Mouse (Mus musculus) MEL (cell line): Measurements from ENCODE around the gene Vcp. TPM values are rescaled to one million over a fixed set of nuclear protein-coding genes. Genes with fewer than 3 reads are reported as not detected.

Experiments used
- DNase-seq: peaks from one replicate; pipeline ENCODE4 v3.0.0; 2011; ENCODE audit warnings: low read depth, low spot score
- H3K27ac ChIP-seq: 2 replicates; pipeline ENCODE4 v1.5.1; 2012; ENCODE audit warnings: low read depth, mild to moderate bottlenecking, control low read depth, low read length, moderate library complexity; ENCODE audit not compliant: control insufficient read depth
- H3K27me3 ChIP-seq, 2 experiments: fragments of 150-350 bp in 1 of 2; sonication (generic) in 1 of 2; 2 replicates each; pipeline ENCODE4 v1.6.1; 2012; ENCODE audit warnings: low read length in 2 of 2, mild to moderate bottlenecking in 2 of 2, improper control_type of control experiment in 1 of 2, moderate library complexity in 1 of 2; ENCODE audit not compliant: insufficient read depth in 2 of 2, control insufficient read depth in 1 of 2
- H3K36me3 ChIP-seq, 2 experiments: 2 replicates each; pipeline ENCODE4 v1.6.1; 2012 to 2014; ENCODE audit warnings: low read length in 2 of 2, improper control_type of control experiment in 1 of 2, inconsistent platforms in 1 of 2, mild to moderate bottlenecking in 1 of 2; ENCODE audit not compliant: insufficient read depth in 2 of 2, control insufficient read depth in 1 of 2
- H3K4me1 ChIP-seq, 2 experiments: fragments of 150-350 bp in 1 of 2; sonication (generic) in 1 of 2; 2 replicates each; pipeline ENCODE4 v1.6.1; 2012; ENCODE audit warnings: low read length in 2 of 2, improper control_type of control experiment in 1 of 2, mild to moderate bottlenecking in 1 of 2; ENCODE audit not compliant: insufficient read depth in 2 of 2, control insufficient read depth in 1 of 2
- H3K4me3 ChIP-seq, 2 experiments: fragments of 150-350 bp in 1 of 2; sonication (generic) in 1 of 2; 2 replicates each; pipeline ENCODE4 v1.5.1; 2012; ENCODE audit warnings: low read depth in 2 of 2, low read length in 2 of 2, mild to moderate bottlenecking in 2 of 2, moderate library complexity in 2 of 2, control low read depth in 1 of 2, improper control_type of control experiment in 1 of 2; ENCODE audit not compliant: control insufficient read depth in 1 of 2, insufficient read depth in 1 of 2
- H3K79me2 ChIP-seq: 2 replicates; pipeline ENCODE4 v1.6.1; 2012; ENCODE audit warnings: mild to moderate bottlenecking, low read length, moderate library complexity; ENCODE audit not compliant: control insufficient read depth, poor library complexity, insufficient read depth
- H3K9ac ChIP-seq: 2 replicates; pipeline ENCODE4 v1.6.1; 2012; ENCODE audit warnings: low read depth, mild to moderate bottlenecking, control low read depth, low read length, moderate library complexity; ENCODE audit not compliant: control insufficient read depth, poor library complexity, severe bottlenecking
- H3K9me3 ChIP-seq: fragments of 150-350 bp; sonication (generic); replicated peaks from 2 replicates; pipeline ENCODE4 v1.6.1; 2012; ENCODE audit warnings: mild to moderate bottlenecking, low read length, improper control_type of control experiment, moderate library complexity; ENCODE audit not compliant: insufficient read depth
- CHD1 ChIP-seq: IDR thresholded peaks from 2 replicates; pipeline ENCODE4 v1.6.1; 2012; ENCODE audit warnings: low read depth, mild to moderate bottlenecking, inconsistent platforms, low read length, improper control_type of control experiment
- CHD2 ChIP-seq: IDR thresholded peaks from 2 replicates; pipeline ENCODE4 v1.6.1; 2011; ENCODE audit warnings: low read length, improper control_type of control experiment
- CTCF ChIP-seq, 3 experiments: IDR thresholded peaks in 2 of 3; conservative IDR thresholded peaks in 1 of 3; 2 replicates each; pipeline ENCODE4 v1.5.1; 2011 to 2012; ENCODE audit warnings: low read length in 3 of 3, low read depth in 2 of 3, mild to moderate bottlenecking in 2 of 3, improper control_type of control experiment in 1 of 3, inconsistent platforms in 1 of 3, mixed read lengths in 1 of 3, moderate library complexity in 1 of 3; ENCODE audit not compliant: control insufficient read depth in 1 of 3, insufficient read depth in 1 of 3, poor library complexity in 1 of 3, severe bottlenecking in 1 of 3
- E2F4 ChIP-seq: IDR thresholded peaks from 2 replicates; pipeline ENCODE4 v1.6.1; 2011; ENCODE audit warnings: low read depth, low read length, improper control_type of control experiment, borderline replicate concordance
- ELF1 ChIP-seq: IDR thresholded peaks from 2 replicates; pipeline ENCODE4 v1.6.1; 2014; ENCODE audit warnings: low read depth, mild to moderate bottlenecking, inconsistent platforms, low read length, improper control_type of control experiment, moderate library complexity
- GABPA ChIP-seq: IDR thresholded peaks from 2 replicates; pipeline ENCODE4 v1.6.1; 2012; ENCODE audit warnings: low read depth, mild to moderate bottlenecking, inconsistent platforms, low read length, improper control_type of control experiment, moderate library complexity
- GATA1 ChIP-seq: IDR thresholded peaks from 2 replicates; pipeline ENCODE4 v1.6.1; 2011; ENCODE audit warnings: low read depth, low read length, improper control_type of control experiment
- HCFC1 ChIP-seq: IDR thresholded peaks from 2 replicates; pipeline ENCODE4 v1.6.1; 2012; ENCODE audit warnings: low read depth, mild to moderate bottlenecking, inconsistent platforms, low read length, improper control_type of control experiment, moderate library complexity
- MAFK ChIP-seq: IDR thresholded peaks from 2 replicates; pipeline ENCODE4 v1.6.1; 2011; ENCODE audit warnings: low read depth, mild to moderate bottlenecking, low read length, improper control_type of control experiment, borderline replicate concordance
- MAX ChIP-seq: IDR thresholded peaks from 2 replicates; pipeline ENCODE4 v1.6.1; 2011; ENCODE audit warnings: low read length, improper control_type of control experiment
- MEF2A ChIP-seq: IDR thresholded peaks from 2 replicates; pipeline ENCODE4 v1.6.1; 2014; ENCODE audit warnings: low read depth, mild to moderate bottlenecking, inconsistent platforms, low read length, improper control_type of control experiment; ENCODE audit not compliant: poor library complexity, insufficient replicate concordance, severe bottlenecking; ENCODE audit errors: extremely low read depth
- NELFE ChIP-seq: IDR thresholded peaks from 2 replicates; pipeline ENCODE4 v1.6.1; 2011; ENCODE audit warnings: low read depth, low read length, improper control_type of control experiment
- POLR2AphosphoS2 ChIP-seq: IDR thresholded peaks from 2 replicates; pipeline ENCODE4 v1.6.1; 2011; ENCODE audit warnings: low read length, improper control_type of control experiment
- POLR2AphosphoS5 ChIP-seq: IDR thresholded peaks from 2 replicates; pipeline ENCODE4 v1.6.1; 2012; ENCODE audit warnings: low read depth, borderline replicate concordance, mild to moderate bottlenecking, inconsistent platforms, low read length, moderate library complexity, mixed read lengths
- RAD21 ChIP-seq: IDR thresholded peaks from 2 replicates; pipeline ENCODE4 v1.6.1; 2011; ENCODE audit warnings: mild to moderate bottlenecking, low read depth, low read length, improper control_type of control experiment
- RCOR1 ChIP-seq: IDR thresholded peaks from 2 replicates; pipeline ENCODE4 v1.6.1; 2012; ENCODE audit warnings: low read depth, mild to moderate bottlenecking, inconsistent platforms, low read length, improper control_type of control experiment
- SIN3A ChIP-seq: IDR thresholded peaks from 2 replicates; pipeline ENCODE4 v1.6.1; 2012; ENCODE audit warnings: low read length, improper control_type of control experiment, inconsistent platforms
- SMC3 ChIP-seq: IDR thresholded peaks from 2 replicates; pipeline ENCODE4 v1.6.1; 2011; ENCODE audit warnings: low read depth, low read length, improper control_type of control experiment
- TAL1 ChIP-seq: IDR thresholded peaks from 2 replicates; pipeline ENCODE4 v1.6.1; 2012; ENCODE audit warnings: mild to moderate bottlenecking, inconsistent platforms, low read length, moderate library complexity, mixed read lengths
- TBP ChIP-seq: IDR thresholded peaks from 2 replicates; pipeline ENCODE4 v1.8.0; 2011; ENCODE audit warnings: low read depth, low read length, improper control_type of control experiment
- TCF12 ChIP-seq: IDR thresholded peaks from 2 replicates; pipeline ENCODE4 v1.6.1; 2014; ENCODE audit warnings: low read depth, mild to moderate bottlenecking, inconsistent platforms, low read length, improper control_type of control experiment, moderate library complexity
- UBTF ChIP-seq: IDR thresholded peaks from 2 replicates; pipeline ENCODE4 v1.6.1; 2012; ENCODE audit warnings: low read depth, mild to moderate bottlenecking, inconsistent platforms, low read length, improper control_type of control experiment, moderate library complexity, borderline replicate concordance; ENCODE audit not compliant: insufficient read depth
- ZC3H11A ChIP-seq: IDR thresholded peaks from 2 replicates; pipeline ENCODE4 v1.6.1; 2012; ENCODE audit warnings: low read depth, mild to moderate bottlenecking, inconsistent platforms, low read length, improper control_type of control experiment
- ZKSCAN1 ChIP-seq: IDR thresholded peaks from 2 replicates; pipeline ENCODE4 v1.6.1; 2012; ENCODE audit warnings: low read depth, mild to moderate bottlenecking, inconsistent platforms, low read length, improper control_type of control experiment, moderate library complexity
- ZMIZ1 ChIP-seq: IDR thresholded peaks from 2 replicates; pipeline ENCODE4 v1.6.1; 2012; ENCODE audit warnings: low read depth, mild to moderate bottlenecking, inconsistent platforms, low read length, improper control_type of control experiment, moderate library complexity
- ZNF384 ChIP-seq: IDR thresholded peaks from 2 replicates; pipeline ENCODE4 v1.6.1; 2012; ENCODE audit warnings: low read depth, mild to moderate bottlenecking, inconsistent platforms, low read length, improper control_type of control experiment
- polyA plus RNA-seq, 2 experiments: library from polyadenylated mRNA; stranded (reverse) in 1 of 2; unstranded in 1 of 2; fragments of >175 nt in 1 of 2; fragments of >200 nt in 1 of 2; gene quantifications; 2 replicates each; pipeline versions ENCODE4 v1.2.1 to v1.2.4; 2012; ENCODE audit warnings: low replicate concordance in 2 of 2, low read depth in 1 of 2; ENCODE audit not compliant: insufficient read length in 2 of 2, insufficient read depth in 1 of 2, missing spikeins in 1 of 2
- total RNA-seq: library from RNA; depleted of rRNA; stranded (reverse); fragments of 300-350 nt; gene quantifications from 2 replicates; pipeline ENCODE4 v1.2.3, GENCODE M21; 2012

Vcp gene
- total and polyA plus RNA-seq, 3 experiments, result 264 to 792 (median 420) TPM

DNA sequence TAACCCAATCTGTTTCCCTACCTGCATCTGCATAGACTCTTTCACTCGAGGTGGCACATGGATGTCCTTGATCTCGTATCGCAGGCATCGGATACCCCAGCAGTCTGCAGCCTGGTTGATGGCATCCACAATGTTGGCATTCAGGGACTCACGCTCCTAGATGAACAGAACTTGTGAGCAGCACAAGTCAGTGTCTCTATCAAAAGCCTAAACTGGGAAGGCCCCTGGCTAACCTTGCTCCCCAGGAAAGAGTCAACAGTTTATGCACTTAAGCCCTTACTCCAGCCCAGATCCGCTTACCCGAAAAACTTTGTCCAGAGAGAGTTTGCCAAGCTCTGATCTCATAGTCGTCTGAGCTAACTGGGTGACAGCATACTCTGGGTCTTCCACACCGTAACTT, 29.4 kb upstream of the Vcp start:
- Histone ChIP-seq H3K4me1 (peaks cover 4 to 13% of the 10 kb centered on the region in 2 experiments; a peak in 3 of 4 replicates), H3K27me3 (no peaks in the 10 kb centered on the region), H3K9me3 (no peaks in the 10 kb centered on the region), H3K27ac (no peak overlapping the region), H3K79me2 (peaks cover 20% of the 10 kb centered on the region), H3K4me3 (no peak overlapping the region), H3K36me3 (peaks cover 1 to 7% of the 10 kb centered on the region in 2 experiments; a peak in 3 of 4 replicates), H3K9ac (no peak overlapping the region; the same call in 1 of the 2 replicates)
- DNase-seq, result no peak
- TF ChIP-seq POLR2AphosphoS5, result no peak

GRCm38 (mm10) chr4:43029121-43029520, 28.8 kb upstream of the Vcp start:
- Histone ChIP-seq H3K9ac (no peak overlapping the region), H3K9me3 (no peaks in the 10 kb centered on the region), H3K4me3 (no peak overlapping the region), H3K79me2 (peaks cover 25% of the 10 kb centered on the region), H3K27me3 (no peaks in the 10 kb centered on the region), H3K27ac (no peak overlapping the region), H3K36me3 (peaks cover 1 to 7% of the 10 kb centered on the region in 2 experiments; a peak in 3 of 4 replicates), H3K4me1 (peaks cover 4 to 18% of the 10 kb centered on the region in 2 experiments; a peak in 3 of 4 replicates)
- TF ChIP-seq GABPA, result no peak
- no peak for TF ChIP-seq TCF12
- no peak for TF ChIP-seq POLR2AphosphoS5
- no peak for TF ChIP-seq E2F4
- TF ChIP-seq RCOR1, result no peak
- no peak for TF ChIP-seq ZC3H11A
- no peak for TF ChIP-seq MEF2A
- TF ChIP-seq CHD2, result no peak
- no peak for TF ChIP-seq ZNF384
- TF ChIP-seq TAL1, result no peak
- TF ChIP-seq POLR2AphosphoS2, result no peak
- no peak for TF ChIP-seq SIN3A
- TF ChIP-seq MAFK, result no peak
- no peak for DNase-seq

DNA sequence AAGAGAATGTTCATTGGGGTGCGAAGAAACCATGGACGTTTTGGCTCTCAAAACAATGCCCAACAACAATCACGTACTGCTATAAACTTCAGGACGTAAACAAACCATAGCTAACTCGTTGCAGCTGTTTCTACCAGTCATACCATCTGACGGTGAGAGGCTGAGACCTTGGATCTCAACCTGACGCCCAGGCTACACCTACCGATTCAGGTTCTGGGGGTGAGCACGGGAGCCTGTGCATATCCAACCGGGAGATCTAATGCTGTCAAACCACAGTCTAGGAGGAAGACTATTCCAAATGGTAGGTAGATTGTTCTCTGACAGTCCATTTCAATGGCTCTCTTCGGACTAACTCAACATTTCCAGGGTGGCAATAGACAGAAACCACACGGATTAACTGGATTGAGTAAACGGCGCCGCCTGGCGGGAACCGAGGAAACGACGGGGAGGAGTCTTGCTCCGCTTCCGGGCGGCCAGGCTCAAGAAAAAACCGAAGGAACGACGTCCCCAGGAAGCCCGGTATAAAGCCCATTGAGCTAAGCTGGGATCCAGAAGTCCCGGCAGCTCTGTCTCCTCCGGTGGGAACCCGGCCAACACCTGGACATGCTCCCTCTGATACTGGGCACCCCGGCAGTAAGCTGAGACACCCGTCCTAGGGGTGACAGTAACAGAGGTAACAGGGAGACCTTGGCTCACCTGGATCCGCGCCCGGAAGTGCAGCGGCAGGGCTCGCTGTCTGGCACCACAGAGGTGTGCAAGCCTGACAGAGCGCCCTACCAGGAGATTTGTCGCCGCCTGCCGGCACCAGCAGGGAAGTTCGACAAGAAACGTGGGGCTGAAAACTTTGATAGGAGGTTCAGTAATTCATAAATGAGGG, 25.0 kb upstream of the Vcp start, which contains the start of gene Pigo:
Gene Pigo, minus strand, starts transcription at position 736 of the 877 bp plus-strand sequence.
- DNase-seq, result peak; percentile 95
- Histone ChIP-seq H3K9me3 (no peaks in the 10 kb centered on the region), H3K27ac (peak within 1 kb of the TSS; percentile 91), H3K4me1 (peaks cover 1 to 13% of the 10 kb centered on the region in 2 experiments; a peak in 3 of 4 replicates), H3K4me3 (peak within 1 kb of the TSS; percentile 68 to 79), H3K9ac (peak within 1 kb of the TSS; percentile 89), H3K36me3 (peaks cover 1 to 5% of the 10 kb centered on the region in 2 experiments; a peak in 3 of 4 replicates), H3K27me3 (no peaks in the 10 kb centered on the region), H3K79me2 (peaks cover 17% of the 10 kb centered on the region)
- peak; percentile 52 for TF ChIP-seq SMC3
- TF ChIP-seq GATA1, result no peak
- TF ChIP-seq ELF1, result peak; percentile 87
- TF ChIP-seq UBTF, result no peak
- TF ChIP-seq CTCF (IDR thresholded peaks at IDR 0.05 in 2 of 3, conservative IDR thresholded peaks at IDR 0.05 in 1 of 3; ENCODE audit: control insufficient read depth in 1 of 3, insufficient read depth in 1 of 3, low read depth in 2 of 3, low read length in 3 of 3, poor library complexity in 1 of 3, severe bottlenecking in 1 of 3), result peak; percentile 77 to 94 (median 92)
- TF ChIP-seq MAX, result no peak
- peak; percentile 34 for TF ChIP-seq RAD21
- TF ChIP-seq TBP, result peak; percentile 38; the same call in 1 of the 2 replicates
- peak; percentile 67 for TF ChIP-seq NELFE
- no peak for TF ChIP-seq CHD1
- TF ChIP-seq GABPA, result no peak; the same call in 1 of the 2 replicates
- TF ChIP-seq HCFC1, result peak; percentile 92
- no peak for TF ChIP-seq TAL1
- no peak for TF ChIP-seq ZKSCAN1
- no peak for TF ChIP-seq ZMIZ1
